Mouse (Mus musculus) heart, postnatal 0 days (tissue): ENCODE results near the gene Gm5796. TPM values are rescaled to one million over a fixed set of nuclear protein-coding genes. Genes with fewer than 3 reads are reported as not detected.
"Not testable (repeated sequence)": the region's sequence is repeated elsewhere in the genome, so short reads cannot be mapped to it uniquely, and the experiment has no call there.

Experiments
- ATAC-seq: fragments of 200-750 bp; cut with Nextera tagmentation; 2 replicates; pipeline ENCODE4 v1.8.0; 2017; ENCODE audit warnings: low read depth, moderate number of reproducible peaks, moderate library complexity; ENCODE audit not compliant: insufficient read depth
- DNase-seq: peaks from one replicate; pipeline ENCODE4 v3.0.0-alpha.2; 2016; ENCODE audit warnings: low spot score
- H3K27ac ChIP-seq: fragments of 300-500 bp; sonication (generic); 2 replicates; pipeline ENCODE4 v1.5.1; 2014; ENCODE audit warnings: low read depth, mild to moderate bottlenecking
- H3K27me3 ChIP-seq: fragments of 300-500 bp; sonication (generic); 2 replicates; pipeline ENCODE4 v1.6.1; 2014; ENCODE audit warnings: low read length, mixed read lengths; ENCODE audit not compliant: control insufficient read depth, insufficient read depth
- H3K36me3 ChIP-seq: fragments of 300-500 bp; sonication (generic); replicated peaks from 2 replicates; pipeline ENCODE4 v1.6.1; 2014; ENCODE audit warnings: low read length, mixed read lengths; ENCODE audit not compliant: control insufficient read depth, insufficient read depth
- H3K4me1 ChIP-seq: fragments of 300-500 bp; sonication (generic); 2 replicates; pipeline ENCODE4 v1.6.1; 2014; ENCODE audit warnings: antibody characterized with exemption; ENCODE audit not compliant: control insufficient read depth, insufficient read depth
- H3K4me2 ChIP-seq: fragments of 300-500 bp; sonication (generic); 2 replicates; pipeline ENCODE4 v1.6.1; 2014; ENCODE audit warnings: low read depth, mild to moderate bottlenecking, low read length, moderate library complexity
- H3K4me3 ChIP-seq: fragments of 300-500 bp; sonication (generic); 2 replicates; pipeline ENCODE4 v1.5.1; 2014; ENCODE audit warnings: low read depth, low read length
- H3K9ac ChIP-seq: fragments of 300-500 bp; sonication (generic); replicated peaks from 2 replicates; pipeline ENCODE4 v1.6.1; 2014; ENCODE audit warnings: low read depth, low read length, mixed read lengths
- H3K9me3 ChIP-seq: fragments of 300-500 bp; sonication (generic); replicated peaks from 2 replicates; pipeline ENCODE4 v1.6.1; 2016; ENCODE audit warnings: low read length; ENCODE audit not compliant: control insufficient read depth
- WGBS: fragments of 180-500 bp; shearing (Covaris S2); extraction: QIAGEN DNeasy Blood & Tissue Kit; methylation state at CpG from one replicate; pipeline ENCODE4 v1.1.7; 2014; 5-methylcytosine and 5-hydroxymethylcytosine counted together
- polyA plus RNA-seq: library from polyadenylated mRNA; unstranded; fragments of >200 nt; fragmentation: Nextera tagmentation; extraction: Ambion mirVana; gene quantifications from 2 replicates; pipeline ENCODE4 v1.2.1, GENCODE M21; 2015
- total RNA-seq: library from RNA; depleted of rRNA; stranded (reverse); fragments of >200 nt; gene quantifications from 2 replicates; pipeline ENCODE4 v1.2.3, GENCODE M21; 2014; ENCODE audit warnings: low replicate concordance; rRNA removed

The Gm5796 gene
- total RNA-seq (0.23 TPM in 1 of 2 replicates, not detected in the other), polyA plus RNA-seq (0.14 and 0.22 TPM in 2 replicates)

DNA sequence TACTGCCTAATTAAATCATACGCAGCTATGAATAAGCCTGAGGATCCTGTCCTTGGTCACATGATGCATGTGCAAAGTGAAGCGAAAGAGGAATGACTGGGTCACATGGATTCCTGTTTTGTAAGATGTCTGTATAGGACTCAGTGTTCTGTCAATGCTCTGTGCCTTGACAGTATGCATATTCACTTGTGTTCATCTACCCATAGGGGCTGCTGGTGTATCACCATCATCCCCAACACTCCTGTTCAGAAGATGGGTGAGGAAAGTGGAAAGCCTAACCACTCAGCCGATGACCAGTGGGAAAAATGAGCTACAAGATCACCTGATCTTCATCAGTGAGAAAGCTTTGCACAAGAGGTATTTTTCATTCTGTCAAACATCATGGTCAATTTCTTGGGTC lies at the start of gene Gm5796:
TSS of gene Gm5796 (plus strand) at position 301 of the 400 bp plus-strand sequence.
- ATAC-seq, H3K36me3 ChIP-seq, H3K4me1 ChIP-seq, H3K9ac ChIP-seq, H3K4me2 ChIP-seq, DNase-seq, H3K27me3 ChIP-seq, H3K4me3 ChIP-seq, H3K27ac ChIP-seq, H3K9me3 ChIP-seq: not testable (repeated sequence)
- WGBS = 60% methylated on average over 1 of the region's 3 CpGs

- not testable (repeated sequence) for H3K27ac ChIP-seq, H3K36me3 ChIP-seq, H3K4me1 ChIP-seq, H3K4me2 ChIP-seq, H3K27me3 ChIP-seq, H3K4me3 ChIP-seq, H3K9ac ChIP-seq, DNase-seq, ATAC-seq, H3K9me3 ChIP-seq
- 67% methylated on average over 1 of the region's 3 CpGs for WGBS
These were observed 25.6 kb upstream of the Gm5796 start, which contains the start of gene Gm3099 for GRCm38 (mm10) chr14:3998094-3998493. Gene Gm3099, plus strand, starts transcription at chr14:3998394.

GRCm38 (mm10) chr14:4083820-4084219 lies 60.1 kb downstream of the Gm5796 start, which contains the start of gene Gm3115:
Gene Gm3115, plus strand, starts transcription at chr14:4084120.
- not testable (repeated sequence) for DNase-seq, H3K9me3 ChIP-seq, H3K4me3 ChIP-seq, H3K36me3 ChIP-seq, H3K4me2 ChIP-seq, H3K27ac ChIP-seq, H3K27me3 ChIP-seq, ATAC-seq, H3K4me1 ChIP-seq, H3K9ac ChIP-seq
- 47% methylated on average over 3 of the region's 3 CpGs for WGBS

Other genes with a start within 250 kb of the Gm5796 start
- gene Gm3002, start 213.9 kb upstream of the Gm5796 start, total RNA-seq = 0.66 TPM in 1 of 2 replicates, not detected in the other
- 0.41 and 0.77 TPM in 2 replicates for gene Gm3002, start 213.9 kb upstream of the Gm5796 start, polyA plus RNA-seq
- gene Gm3033, start 177.7 kb upstream of the Gm5796 start, total RNA-seq = not detected in 2 replicates
- gene Gm3033, start 177.7 kb upstream of the Gm5796 start, polyA plus RNA-seq = not detected in 2 replicates
- not detected in 2 replicates for gene Gm2916, start 139.8 kb upstream of the Gm5796 start, total RNA-seq
- gene Gm2916, start 139.8 kb upstream of the Gm5796 start, polyA plus RNA-seq = 0.07 and 0.11 TPM in 2 replicates
- gene Gm3029, start 92.2 kb upstream of the Gm5796 start, total RNA-seq = not detected in 2 replicates
- gene Gm3029, start 92.2 kb upstream of the Gm5796 start, polyA plus RNA-seq = not detected in 2 replicates
- 0.08 and 2.3 TPM in 2 replicates for gene Gm3095, start 60.4 kb upstream of the Gm5796 start, total RNA-seq
- gene Gm3095, start 60.4 kb upstream of the Gm5796 start, polyA plus RNA-seq = not detected in 2 replicates
- gene Gm3099, start 25.5 kb upstream of the Gm5796 start, total RNA-seq = not detected in 2 replicates
- gene Gm3099, start 25.5 kb upstream of the Gm5796 start, polyA plus RNA-seq = not detected in 2 replicates
- gene Gm3115, start 60.2 kb downstream of the Gm5796 start, total RNA-seq = not detected in 2 replicates
- gene Gm3115, start 60.2 kb downstream of the Gm5796 start, polyA plus RNA-seq = not detected in 2 replicates
- gene Gm8108, start 86.6 kb downstream of the Gm5796 start, total RNA-seq = 0.12 TPM in 1 of 2 replicates, not detected in the other
- gene Gm8108, start 86.6 kb downstream of the Gm5796 start, polyA plus RNA-seq = 0.14 and 0.21 TPM in 2 replicates
- gene Gm3127, start 141.1 kb downstream of the Gm5796 start, total RNA-seq = not detected in 2 replicates
- not detected in 2 replicates for gene Gm3127, start 141.1 kb downstream of the Gm5796 start, polyA plus RNA-seq
- gene Gm2974, start 158.6 kb downstream of the Gm5796 start, total RNA-seq = not detected in 2 replicates
- not detected in 2 replicates for gene Gm2974, start 158.6 kb downstream of the Gm5796 start, polyA plus RNA-seq
- gene Gm3138, start 225.7 kb downstream of the Gm5796 start, total RNA-seq = not detected in 2 replicates
- gene Gm3138, start 225.7 kb downstream of the Gm5796 start, polyA plus RNA-seq = not detected in 2 replicates